Mouse (Mus musculus) CH12.LX (cell line): ENCODE measurements around the gene Stk33. TPM values are rescaled to one million over a fixed set of nuclear protein-coding genes. Genes with fewer than 3 reads are reported as not detected.

Experiments used
- DNase-seq: peaks from one replicate; pipeline ENCODE4 v3.0.0-alpha.2; 2013; ENCODE audit errors: extremely low read depth
- H3K27ac ChIP-seq: 2 replicates; pipeline ENCODE4 v1.5.1; 2012; ENCODE audit warnings: low read depth, mild to moderate bottlenecking, control low read depth, moderate library complexity; ENCODE audit not compliant: insufficient read depth
- H3K27me3 ChIP-seq: replicated peaks from 2 replicates; pipeline ENCODE3; 2012; ENCODE audit warnings: inconsistent platforms
- H3K36me3 ChIP-seq, 2 experiments: replicated peaks in 1 of 2; 2 replicates each; pipeline versions ENCODE3 to v1.6.1; 2012; ENCODE audit warnings: inconsistent platforms in 1 of 2, low read length in 1 of 2, mild to moderate bottlenecking in 1 of 2, mixed read lengths in 1 of 2, moderate library complexity in 1 of 2; ENCODE audit not compliant: control insufficient read depth in 1 of 2, insufficient read depth in 1 of 2
- H3K4me1 ChIP-seq, 2 experiments: 2 replicates each; pipeline ENCODE4 v1.6.1; 2012; ENCODE audit warnings: inconsistent platforms in 1 of 2, moderate library complexity in 1 of 2; ENCODE audit not compliant: insufficient read depth in 2 of 2, control insufficient read depth in 1 of 2
- H3K4me2 ChIP-seq: 2 replicates; pipeline ENCODE4 v1.6.1; 2012; ENCODE audit warnings: low read depth, mild to moderate bottlenecking, control low read depth; ENCODE audit not compliant: poor library complexity, insufficient read depth, severe bottlenecking
- H3K4me3 ChIP-seq, 3 experiments: fragments of 150-350 bp in 1 of 3; sonication (generic) in 1 of 3; replicated peaks in 1 of 3; 2 replicates each; pipeline versions ENCODE3 to v1.5.1; 2011 to 2012; ENCODE audit warnings: low read depth in 2 of 3, low read length in 2 of 3, mild to moderate bottlenecking in 2 of 3, moderate library complexity in 2 of 3, control low read depth in 1 of 3, improper control_type of control experiment in 1 of 3, inconsistent platforms in 1 of 3, mixed read lengths in 1 of 3; ENCODE audit not compliant: poor library complexity in 1 of 3
- H3K79me2 ChIP-seq: replicated peaks from 2 replicates; pipeline ENCODE4 v1.6.1; 2012; ENCODE audit warnings: mild to moderate bottlenecking, moderate library complexity; ENCODE audit not compliant: control insufficient read depth, poor library complexity, insufficient read depth, severe bottlenecking; ENCODE audit errors: extremely low read depth
- H3K9ac ChIP-seq: 2 replicates; pipeline ENCODE4 v1.6.1; 2012; ENCODE audit warnings: low read depth, mild to moderate bottlenecking, control low read depth, moderate library complexity; ENCODE audit not compliant: insufficient read depth
- H3K9me3 ChIP-seq: replicated peaks from 2 replicates; pipeline ENCODE3; 2012; ENCODE audit warnings: low read length, inconsistent platforms, mixed read lengths
- CTCF ChIP-seq, 2 experiments: IDR thresholded peaks in 1 of 2; conservative IDR thresholded peaks in 1 of 2; 2 replicates each; pipeline ENCODE4 v1.5.1; 2011 to 2012; ENCODE audit warnings: low read depth in 2 of 2, low read length in 2 of 2, improper control_type of control experiment in 1 of 2, inconsistent platforms in 1 of 2, mild to moderate bottlenecking in 1 of 2, moderate library complexity in 1 of 2
- ELF1 ChIP-seq: IDR thresholded peaks from 2 replicates; pipeline ENCODE4 v1.6.1; 2014; ENCODE audit warnings: low read depth, mild to moderate bottlenecking, inconsistent platforms, low read length, improper control_type of control experiment
- ETS1 ChIP-seq: conservative IDR thresholded peaks from 2 replicates; pipeline ENCODE4 v1.6.1; 2012; ENCODE audit warnings: low read depth, mild to moderate bottlenecking, inconsistent platforms, low read length, improper control_type of control experiment, moderate library complexity
- IRF4 ChIP-seq: IDR thresholded peaks from 2 replicates; pipeline ENCODE4 v1.6.1; 2014; ENCODE audit warnings: low read depth, mild to moderate bottlenecking, inconsistent platforms, low read length, improper control_type of control experiment
- JUN ChIP-seq: IDR thresholded peaks from 2 replicates; pipeline ENCODE4 v1.6.1; 2011; ENCODE audit warnings: low read depth, mild to moderate bottlenecking, low read length, improper control_type of control experiment, moderate library complexity; ENCODE audit not compliant: insufficient read depth
- MAFK ChIP-seq: IDR thresholded peaks from 2 replicates; pipeline ENCODE4 v1.6.1; 2011; ENCODE audit warnings: low read length, improper control_type of control experiment; ENCODE audit not compliant: insufficient replicate concordance
- MAX ChIP-seq: IDR thresholded peaks from 2 replicates; pipeline ENCODE4 v1.6.1; 2011; ENCODE audit warnings: low read length, improper control_type of control experiment
- MEF2A ChIP-seq: IDR thresholded peaks from 2 replicates; pipeline ENCODE4 v1.6.1; 2014; ENCODE audit warnings: low read depth, mild to moderate bottlenecking, inconsistent platforms, low read length, improper control_type of control experiment, borderline replicate concordance
- MXI1 ChIP-seq: IDR thresholded peaks from 2 replicates; pipeline ENCODE4 v1.6.1; 2011; ENCODE audit warnings: mild to moderate bottlenecking, low read depth, low read length, improper control_type of control experiment
- NELFE ChIP-seq: IDR thresholded peaks from 2 replicates; pipeline ENCODE4 v1.6.1; 2011; ENCODE audit warnings: low read depth, low read length, improper control_type of control experiment
- NRF1 ChIP-seq: IDR thresholded peaks from 2 replicates; pipeline ENCODE4 v1.6.1; 2014; ENCODE audit warnings: low read depth, mild to moderate bottlenecking, inconsistent platforms, low read length, improper control_type of control experiment, moderate library complexity
- RCOR1 ChIP-seq: conservative IDR thresholded peaks from 2 replicates; pipeline ENCODE4 v1.6.1; 2012; ENCODE audit warnings: low read depth, mild to moderate bottlenecking, inconsistent platforms, low read length, improper control_type of control experiment
- SIN3A ChIP-seq: IDR thresholded peaks from 2 replicates; pipeline ENCODE4 v1.6.1; 2012; ENCODE audit warnings: low read length, improper control_type of control experiment, inconsistent platforms
- SMC3 ChIP-seq: IDR thresholded peaks from 2 replicates; pipeline ENCODE4 v1.6.1; 2011; ENCODE audit warnings: low read depth, low read length, improper control_type of control experiment
- TCF12 ChIP-seq: IDR thresholded peaks from 2 replicates; pipeline ENCODE4 v1.6.1; 2014; ENCODE audit warnings: low read depth, mild to moderate bottlenecking, inconsistent platforms, low read length, improper control_type of control experiment
- UBTF ChIP-seq: IDR thresholded peaks from 2 replicates; pipeline ENCODE4 v1.6.1; 2012; ENCODE audit warnings: low read depth, mild to moderate bottlenecking, inconsistent platforms, low read length, improper control_type of control experiment, moderate library complexity
- USF2 ChIP-seq: conservative IDR thresholded peaks from 2 replicates; pipeline ENCODE4 v1.6.1; 2011; ENCODE audit warnings: low read depth, low read length, improper control_type of control experiment
- ZMIZ1 ChIP-seq: IDR thresholded peaks from 2 replicates; pipeline ENCODE4 v1.6.1; 2012; ENCODE audit warnings: low read depth, mild to moderate bottlenecking, inconsistent platforms, low read length, improper control_type of control experiment
- dilution Hi-C: fragments of 300-500 bp; cut with MboI; formaldehyde crosslinking; loops from 2 replicates; pipeline ENCODE4 v1.14.3; 2020; ENCODE audit warnings: low sequenced_read_pairs; ENCODE audit not compliant: extremely low pct_unique_long_range_greater_than_20kb, extremely low pct_ligation_motif_present
- in situ Hi-C: fragments of 300-500 bp; cut with MboI; formaldehyde crosslinking; loops from 3 replicates; pipeline ENCODE4 v1.14.3; 2019; ENCODE audit warnings: low sequenced_read_pairs, low pct_ligation_motif_present, low pct_unique_long_range_greater_than_20kb, mixed read lengths
- polyA plus RNA-seq: library from polyadenylated mRNA; unstranded; fragments of >175 nt; gene quantifications from 2 replicates; pipeline ENCODE4 v1.2.1, GENCODE M21; 2012; ENCODE audit warnings: low read depth; ENCODE audit not compliant: insufficient read length
- total RNA-seq, 2 experiments: library from RNA; depleted of rRNA; stranded (reverse); fragments of 300-350 nt in 1 of 2; fragments of >200 nt in 1 of 2; gene quantifications; 2 replicates each; pipeline ENCODE4 v1.2.3; 2012 to 2014

Stk33 gene
- total and polyA plus RNA-seq, 3 experiments, result not detected

DNA sequence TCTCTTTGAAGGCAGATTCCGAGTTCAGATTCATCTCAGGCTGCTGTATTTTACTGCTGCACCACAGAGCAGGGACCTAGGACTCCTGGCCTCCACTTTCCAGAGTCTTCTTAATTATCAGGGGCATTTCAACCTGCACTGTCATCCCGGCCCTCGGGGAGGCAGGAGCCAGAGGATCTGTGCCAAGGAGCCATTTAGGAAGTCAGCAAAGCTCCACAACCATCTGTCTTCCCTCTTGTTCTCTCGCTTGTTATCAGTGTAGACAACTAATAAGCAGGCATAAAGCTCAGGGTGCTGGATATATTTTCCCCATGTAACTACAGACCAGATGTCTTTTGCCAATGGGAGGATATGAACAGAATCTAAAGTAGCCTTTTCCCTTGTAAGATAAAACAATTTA is 112.1 kb downstream of the Stk33 start:
- Histone ChIP-seq H3K4me2 (no peak overlapping the region), H3K9me3 (no peaks in the 10 kb centered on the region), H3K79me2 (no peaks in the 10 kb centered on the region), H3K9ac (no peak overlapping the region), H3K36me3 (no peaks in the 10 kb centered on the region), H3K4me1 (no peaks in the 10 kb centered on the region)
- dilution Hi-C loops, result no loop called here
- no peak for TF ChIP-seq ELF1
- no peak for TF ChIP-seq ETS1
- TF ChIP-seq USF2, result no peak
- no peak for TF ChIP-seq MXI1
- TF ChIP-seq MAFK, result no peak
- TF ChIP-seq ZMIZ1, result no peak
- TF ChIP-seq SMC3, result no peak
- TF ChIP-seq NELFE, result no peak
- TF ChIP-seq RCOR1, result no peak
- TF ChIP-seq, all 38 proteins: peak for 0
- Histone ChIP-seq H3K27ac (no peak overlapping the region), H3K4me3 (no peak overlapping the region), H3K27me3 (peaks cover 2% of the 10 kb centered on the region)
- no peak for DNase-seq
- in situ Hi-C loops, result no loop called here

DNA sequence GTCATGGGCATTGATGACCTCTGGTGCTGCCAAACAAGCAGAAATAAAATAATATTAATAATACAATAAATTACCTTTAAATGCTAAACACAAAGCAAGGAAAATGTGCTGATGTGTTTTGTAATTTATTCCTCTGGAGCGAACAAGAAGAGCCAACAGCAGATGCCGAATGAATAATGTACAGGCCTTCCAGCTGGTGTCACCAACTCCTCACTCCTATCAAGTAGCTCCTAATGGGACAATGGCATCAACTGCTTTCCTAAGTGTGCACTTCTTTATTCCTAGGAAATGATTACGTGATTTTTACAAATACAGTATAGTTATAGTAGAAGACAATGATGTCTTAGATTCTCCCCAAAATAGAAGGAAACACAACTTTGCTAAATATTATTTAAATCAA is 113.2 kb downstream of the Stk33 start:
- H3K9ac ChIP-seq, result no peak overlapping the region
- in situ Hi-C loops (no loop called here), dilution Hi-C loops (no loop called here)
- no peaks in the 10 kb centered on the region for H3K4me1 ChIP-seq
- no peaks in the 10 kb centered on the region for H3K9me3 ChIP-seq
- peaks cover 2% of the 10 kb centered on the region for H3K27me3 ChIP-seq
- no peak for TF ChIP-seq MEF2A
- TF ChIP-seq MAX, result no peak
- TF ChIP-seq JUN, result no peak
- no peak for TF ChIP-seq IRF4
- no peak overlapping the region for H3K4me3 ChIP-seq
- no peak for DNase-seq
- H3K36me3 ChIP-seq, result no peaks in the 10 kb centered on the region
- H3K79me2 ChIP-seq, result no peaks in the 10 kb centered on the region
- H3K4me2 ChIP-seq, result no peak overlapping the region
- H3K27ac ChIP-seq, result no peak overlapping the region

DNA sequence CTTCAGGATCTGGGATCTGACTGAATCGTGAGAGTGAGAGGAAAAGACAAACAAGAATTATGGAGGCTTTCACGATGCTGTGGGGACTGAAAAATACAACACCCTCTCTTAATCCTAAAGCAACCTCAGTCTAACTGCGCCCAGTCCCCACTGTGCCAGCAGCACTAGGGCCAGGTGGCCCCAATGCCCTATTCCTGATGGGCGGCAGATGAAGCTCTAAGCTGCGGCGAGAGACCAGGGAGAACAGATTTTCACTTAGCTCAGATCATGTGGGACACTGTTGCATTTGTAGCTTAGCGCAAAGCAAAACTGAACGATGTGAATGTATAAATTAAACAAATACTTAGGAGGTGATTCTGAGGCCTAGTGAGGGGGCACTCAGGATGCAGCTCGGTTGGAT is 113.7 kb downstream of the Stk33 start:
- TF ChIP-seq SIN3A (no peak), MXI1 (no peak), RCOR1 (no peak), CTCF (conservative IDR thresholded peaks at IDR 0.05 in 1 of 2, IDR thresholded peaks at IDR 0.05 in 1 of 2; ENCODE audit: low read depth in 2 of 2, low read length in 2 of 2) (no peak), NRF1 (no peak), TCF12 (no peak), UBTF (no peak)
- TF ChIP-seq, all 38 proteins: peak for 0
- no peak overlapping the region for H3K4me2 ChIP-seq
- no peaks in the 10 kb centered on the region for H3K9me3 ChIP-seq
- in situ Hi-C loops (no loop called here), dilution Hi-C loops (no loop called here)
- DNase-seq, result no peak
- no peaks in the 10 kb centered on the region for H3K4me1 ChIP-seq
- no peak overlapping the region for H3K9ac ChIP-seq
- no peaks in the 10 kb centered on the region for H3K36me3 ChIP-seq
- peaks cover 2% of the 10 kb centered on the region for H3K27me3 ChIP-seq
- no peak overlapping the region for H3K4me3 ChIP-seq
- no peak overlapping the region for H3K27ac ChIP-seq
- no peaks in the 10 kb centered on the region for H3K79me2 ChIP-seq
